Mouse (Mus musculus): ENCODE measurements around the gene Thoc6. TPM values are rescaled to one million over a fixed set of nuclear protein-coding genes. Genes with fewer than 3 reads are reported as not detected.
A peak's percentile ranks its signal among the peaks of the same experiment; 100 is the strongest.

Gene Thoc6
- total RNA-seq, 2 experiments from 2014 or later = 44.7 to 47.3 TPM

GRCm38 (mm10) chr17:23679127-23679835 lies 5.6 kb upstream of the Thoc6 start, which contains the start of gene Cldn6:
TSS of gene Cldn6 (plus strand) at chr17:23679249.
- ATAC-seq (replicated peaks; ENCODE audit: low FRiP score, low TSS enrichment, poor library complexity, severe bottlenecking) = no peak

GRCm38 (mm10) chr17:23677236-23677679 lies 3.6 kb upstream of the Thoc6 start, which contains the start of gene Tnfrsf12a:
TSS of gene Tnfrsf12a (minus strand) at chr17:23677468.
- ATAC-seq (replicated peaks; ENCODE audit: low FRiP score, low TSS enrichment, poor library complexity, severe bottlenecking) = peak; percentile 64

GRCm38 (mm10) chr17:23676473-23677031 lies 2.9 kb upstream of the Thoc6 start:
- no peak for ATAC-seq (replicated peaks; ENCODE audit: low FRiP score, low TSS enrichment, poor library complexity, severe bottlenecking)

GRCm38 (mm10) chr17:23675564-23676281 lies 2.0 kb upstream of the Thoc6 start:
- 0 out of 2 replicates have a peak, but pooled peaks have one; percentile 3 for ATAC-seq (replicated peaks; ENCODE audit: low FRiP score, low TSS enrichment, poor library complexity, severe bottlenecking)

- no peak for ATAC-seq (replicated peaks; ENCODE audit: low FRiP score, low TSS enrichment, poor library complexity, severe bottlenecking)
Measured at GRCm38 (mm10) chr17:23675127-23675526, 1.4 kb upstream of the Thoc6 start.

DNA sequence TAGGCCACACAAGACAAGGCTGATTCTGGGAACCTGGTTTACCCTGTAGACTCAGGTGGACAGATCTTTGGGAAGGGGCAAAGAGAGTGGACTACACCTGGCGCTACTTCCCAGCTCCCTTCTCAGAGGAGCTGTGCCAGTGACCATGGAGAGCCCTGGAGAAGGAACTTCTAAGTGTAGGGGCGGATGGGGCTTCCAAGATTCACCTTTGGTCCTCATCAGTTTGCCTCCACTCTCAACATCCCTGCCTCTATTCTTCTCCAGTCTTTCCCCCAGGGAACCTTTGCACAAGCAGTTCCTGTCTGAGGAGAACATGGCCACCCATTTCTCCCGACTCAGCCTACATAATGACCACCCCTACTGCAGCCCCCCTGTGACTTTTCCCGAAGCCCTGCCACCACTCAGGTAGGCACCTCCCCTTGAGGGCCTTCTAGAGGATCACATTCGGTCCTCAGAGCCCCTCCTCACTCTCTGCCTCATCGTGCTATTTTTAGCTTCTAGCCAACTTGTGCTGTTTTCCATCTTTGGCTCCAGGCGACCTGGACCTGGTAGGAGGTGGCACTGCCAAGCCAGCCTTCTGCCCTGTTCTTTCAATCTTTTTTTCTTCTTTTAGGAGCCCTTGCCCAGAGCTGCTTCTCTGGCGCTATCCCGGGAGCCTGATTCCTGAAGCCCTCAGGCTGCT lies 730 bp upstream of the Thoc6 start:
- no peak for ATAC-seq (replicated peaks; ENCODE audit: low FRiP score, low TSS enrichment, poor library complexity, severe bottlenecking)

DNA sequence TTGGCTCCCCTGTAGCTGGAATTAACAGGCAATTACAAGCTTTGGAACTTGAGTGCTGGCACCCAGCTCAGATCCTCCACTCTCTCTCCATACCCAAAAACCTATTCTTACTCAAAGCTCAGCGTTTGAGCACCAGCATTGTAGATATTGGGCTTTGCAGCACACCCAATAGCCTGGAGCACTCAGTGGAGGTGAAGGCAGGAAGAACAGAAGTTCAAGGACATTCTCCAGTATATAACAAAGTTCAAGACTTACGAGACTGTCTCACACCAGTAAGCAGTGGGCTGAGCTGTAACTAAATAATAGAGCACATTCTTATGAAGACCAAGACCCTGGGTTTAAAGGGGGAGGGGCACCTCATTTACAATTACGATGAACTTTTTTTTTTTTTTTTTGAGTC lies 921 bp downstream of the Thoc6 start:
- no peak for ATAC-seq (replicated peaks; ENCODE audit: low FRiP score, low TSS enrichment, poor library complexity, severe bottlenecking)

GRCm38 (mm10) chr17:23671519-23671918 lies 2.2 kb downstream of the Thoc6 start:
- ATAC-seq (replicated peaks; ENCODE audit: low FRiP score, low TSS enrichment, poor library complexity, severe bottlenecking) = no peak

- no peak for ATAC-seq (replicated peaks; ENCODE audit: low FRiP score, low TSS enrichment, poor library complexity, severe bottlenecking)
Measured at GRCm38 (mm10) chr17:23670516-23671074, 3.1 kb downstream of the Thoc6 start.

DNA sequence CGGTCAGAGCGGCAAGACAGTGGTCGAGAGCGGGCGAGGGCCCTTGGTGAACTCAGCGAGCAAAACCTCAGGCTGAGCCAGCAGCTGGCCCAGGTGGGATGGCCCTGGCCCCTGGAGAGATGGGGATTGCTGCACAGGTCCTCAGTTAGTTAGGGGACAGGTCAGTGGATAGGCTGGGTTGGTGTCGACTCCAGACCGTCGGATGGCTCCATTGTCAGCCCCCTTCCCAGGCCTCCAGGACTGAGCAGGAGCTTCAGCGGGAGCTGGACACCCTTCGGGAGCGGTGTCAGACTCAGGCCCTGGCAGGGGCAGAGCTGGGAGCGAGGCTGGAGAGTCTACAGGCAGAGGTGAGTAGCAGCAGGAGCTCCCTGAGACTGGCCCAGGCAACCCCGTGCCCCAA lies 8.2 kb downstream of the Thoc6 start:
- ATAC-seq (replicated peaks; ENCODE audit: low FRiP score, low TSS enrichment, poor library complexity, severe bottlenecking) = no peak

GRCm38 (mm10) chr17:23664556-23665021 lies 9.1 kb downstream of the Thoc6 start:
- 0 out of 2 replicates have a peak, but pooled peaks have one; percentile 20 for ATAC-seq (replicated peaks; ENCODE audit: low FRiP score, low TSS enrichment, poor library complexity, severe bottlenecking)

DNA sequence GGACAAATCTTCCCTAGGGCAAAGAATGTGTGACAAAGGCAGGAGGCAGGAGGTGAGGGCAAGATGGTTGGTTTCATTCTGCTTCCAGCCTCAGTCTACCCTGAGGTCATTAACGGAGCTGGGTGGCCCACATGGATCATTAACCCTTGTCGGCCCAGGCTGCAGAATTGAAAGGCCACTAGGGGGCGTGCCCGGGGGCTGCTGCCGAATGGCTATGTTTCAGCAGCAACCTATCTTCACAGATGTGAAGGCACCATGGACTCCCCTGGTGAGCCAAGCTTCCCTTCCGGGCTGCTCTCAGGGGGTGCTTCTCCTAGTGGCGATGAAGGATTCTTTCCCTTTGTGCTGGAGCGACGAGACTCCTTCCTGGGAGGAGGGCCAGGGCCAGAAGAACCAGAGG lies 12.2 kb downstream of the Thoc6 start:
- ATAC-seq (replicated peaks; ENCODE audit: low FRiP score, low TSS enrichment, poor library complexity, severe bottlenecking) = peak; percentile 38; the same call in 1 of the 2 replicates

DNA sequence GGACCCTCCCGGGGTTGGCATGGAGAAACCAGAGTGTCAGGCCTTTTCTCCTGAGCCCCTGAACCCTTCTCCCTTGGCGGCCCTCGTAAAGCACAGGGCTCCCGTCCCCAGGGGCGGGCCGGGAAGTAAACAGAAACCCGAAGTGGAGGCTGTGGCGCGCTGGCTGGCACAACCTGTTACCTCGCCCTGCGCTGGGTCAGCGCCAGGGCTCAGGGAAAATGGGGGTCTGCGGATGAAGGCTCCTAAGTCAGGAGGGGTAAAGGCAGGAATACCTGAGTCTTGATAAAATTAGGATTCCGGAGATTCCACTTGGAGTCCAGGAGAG lies 12.8 kb downstream of the Thoc6 start:
- no peak for ATAC-seq (replicated peaks; ENCODE audit: low FRiP score, low TSS enrichment, poor library complexity, severe bottlenecking)

GRCm38 (mm10) chr17:23660117-23660875 lies 13.4 kb downstream of the Thoc6 start, which contains the start of gene Bicdl2:
TSS of gene Bicdl2 (plus strand) at chr17:23660506.
- 0 out of 2 replicates have a peak, but pooled peaks have one; percentile 35 for ATAC-seq (replicated peaks; ENCODE audit: low FRiP score, low TSS enrichment, poor library complexity, severe bottlenecking)

GRCm38 (mm10) chr17:23658450-23658849 lies 15.2 kb downstream of the Thoc6 start:
- no peak for ATAC-seq (replicated peaks; ENCODE audit: low FRiP score, low TSS enrichment, poor library complexity, severe bottlenecking)

DNA sequence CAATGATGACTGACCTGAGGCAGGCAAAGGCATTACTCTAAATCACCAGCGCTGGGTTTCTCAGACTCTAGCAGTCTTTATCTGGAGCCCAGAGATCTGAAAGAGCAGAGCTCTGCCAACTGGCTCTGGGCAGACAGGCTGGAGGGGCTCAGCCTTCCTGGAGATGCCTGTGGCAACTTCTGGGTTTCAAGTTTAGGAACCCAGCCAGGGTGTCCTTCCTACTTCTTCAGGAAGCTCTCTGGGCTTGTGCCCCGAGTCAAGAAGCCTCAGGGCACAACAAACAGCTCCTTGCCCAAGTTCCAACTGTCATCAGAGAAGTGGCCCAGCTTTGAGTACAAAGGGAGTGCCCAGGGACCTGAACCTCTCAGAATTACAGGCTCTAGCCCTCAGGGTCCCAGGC lies 19.3 kb downstream of the Thoc6 start:
- no peak for ATAC-seq (replicated peaks; ENCODE audit: low FRiP score, low TSS enrichment, poor library complexity, severe bottlenecking)

DNA sequence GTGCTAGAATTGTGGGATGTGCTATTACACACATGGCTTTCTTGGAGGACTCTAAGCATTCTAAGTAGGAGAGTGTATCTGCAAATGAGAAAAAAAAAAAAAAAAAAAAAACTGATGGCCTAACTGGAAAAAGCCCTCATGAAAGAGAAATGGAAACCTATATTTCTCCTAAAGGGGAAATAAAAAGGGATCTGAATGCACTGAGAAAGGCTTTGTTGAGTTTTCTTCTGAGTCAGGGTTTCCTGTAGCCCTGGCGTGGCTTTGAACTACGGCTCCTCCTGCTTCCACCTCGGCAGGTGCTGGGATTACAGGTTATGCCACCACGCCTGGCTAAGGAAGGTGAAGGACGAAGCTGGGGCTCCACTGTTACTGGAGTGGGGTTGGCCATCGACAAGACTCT lies 19.7 kb downstream of the Thoc6 start:
- ATAC-seq (replicated peaks; ENCODE audit: low FRiP score, low TSS enrichment, poor library complexity, severe bottlenecking) = 0 out of 2 replicates have a peak, but pooled peaks have one; percentile 14

DNA sequence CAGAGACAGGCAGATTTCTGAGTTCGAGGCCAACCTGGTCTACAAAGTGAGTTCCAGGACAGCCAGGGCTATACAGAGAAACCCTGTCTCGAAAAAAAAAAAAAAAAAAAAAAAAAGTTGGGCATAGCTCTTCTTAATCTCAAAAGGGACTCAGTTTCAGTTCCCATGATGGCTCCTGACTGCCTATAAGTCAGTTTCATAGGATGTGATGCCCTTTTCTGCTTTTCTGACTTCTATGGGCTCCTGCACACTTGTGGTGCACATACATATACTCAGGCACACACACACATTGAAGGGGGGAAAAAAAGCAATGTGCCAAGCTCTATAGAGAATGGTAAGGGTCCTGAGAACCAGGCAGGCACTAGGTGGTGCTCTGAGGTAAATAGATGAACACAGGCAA lies 20.4 kb downstream of the Thoc6 start:
- no peak for ATAC-seq (replicated peaks; ENCODE audit: low FRiP score, low TSS enrichment, poor library complexity, severe bottlenecking)

- no peak for ATAC-seq (replicated peaks; ENCODE audit: low FRiP score, low TSS enrichment, poor library complexity, severe bottlenecking)
Measured at GRCm38 (mm10) chr17:23651363-23651762, 22.3 kb downstream of the Thoc6 start.

Measured in megakaryocyte-erythroid progenitor cell, adult 5-6 weeks (primary cell).